Mouse (Mus musculus): ENCODE results near the gene Gm8906. TPM values are rescaled to one million over a fixed set of nuclear protein-coding genes. Genes with fewer than 3 reads are reported as not detected.
"Not testable (repeated sequence)": the region's sequence is repeated elsewhere in the genome, so short reads cannot be mapped to it uniquely, and the experiment has no call there.

The Gm8906 gene
- not detected in 2 replicates for polyA plus RNA-seq (2016; fragmentation: Nextera tagmentation; extraction: Ambion mirVana)

DNA sequence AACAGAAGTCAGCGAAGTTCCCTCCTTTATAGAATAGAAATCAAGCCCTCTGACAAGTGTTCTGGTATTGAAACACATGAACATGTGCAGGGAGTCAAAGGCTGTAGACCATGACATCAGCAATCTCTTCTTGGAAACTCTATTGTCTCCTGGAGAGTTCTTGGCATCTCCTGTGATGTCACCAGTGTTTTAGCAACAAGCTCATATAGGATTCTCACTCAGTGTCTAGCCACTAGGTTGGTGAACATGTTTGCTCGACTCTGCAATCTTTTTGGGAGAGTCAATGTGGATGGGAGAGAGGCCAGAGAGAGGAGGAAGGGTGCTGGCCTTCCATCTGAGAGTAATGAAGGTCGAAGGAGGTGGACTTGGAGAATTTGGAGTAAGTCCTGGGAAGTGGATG is at the start of gene Gm8906:
Gene Gm8906 (plus strand): TSS at position 301 of the 400 bp plus-strand sequence.
- H3K9ac ChIP-seq (replicated peaks); H3K4me2 ChIP-seq (replicated peaks); ATAC-seq (ENCODE audit: low FRiP score, low read depth); H3K27ac ChIP-seq (replicated peaks); H3K4me1 ChIP-seq; H3K36me3 ChIP-seq; H3K4me3 ChIP-seq; H3K9me3 ChIP-seq; H3K27me3 ChIP-seq: not testable (repeated sequence)
- WGBS, result 41% methylated on average over 2 of the region's 3 CpGs

Other genes with a start within 250 kb of the Gm8906 start
- not detected in 2 replicates for gene Gm8890, start 246.7 kb upstream of the Gm8906 start, polyA plus RNA-seq (2016; fragmentation: Nextera tagmentation; extraction: Ambion mirVana)
- gene Speer1, start 161.2 kb upstream of the Gm8906 start, polyA plus RNA-seq (2016; fragmentation: Nextera tagmentation; extraction: Ambion mirVana), result not detected in 2 replicates
- not detected in 2 replicates for gene Gm8897, start 86.3 kb upstream of the Gm8906 start, polyA plus RNA-seq (2016; fragmentation: Nextera tagmentation; extraction: Ambion mirVana)
- gene Gm6460, start 92.2 kb downstream of the Gm8906 start, polyA plus RNA-seq (2016; fragmentation: Nextera tagmentation; extraction: Ambion mirVana), result not detected in 2 replicates
- gene Gm8922, start 179.3 kb downstream of the Gm8906 start, polyA plus RNA-seq (2016; fragmentation: Nextera tagmentation; extraction: Ambion mirVana), result not detected in 2 replicates